ENCODE assay signal across 8 mouse cellular contexts in the genomic region with DNA sequence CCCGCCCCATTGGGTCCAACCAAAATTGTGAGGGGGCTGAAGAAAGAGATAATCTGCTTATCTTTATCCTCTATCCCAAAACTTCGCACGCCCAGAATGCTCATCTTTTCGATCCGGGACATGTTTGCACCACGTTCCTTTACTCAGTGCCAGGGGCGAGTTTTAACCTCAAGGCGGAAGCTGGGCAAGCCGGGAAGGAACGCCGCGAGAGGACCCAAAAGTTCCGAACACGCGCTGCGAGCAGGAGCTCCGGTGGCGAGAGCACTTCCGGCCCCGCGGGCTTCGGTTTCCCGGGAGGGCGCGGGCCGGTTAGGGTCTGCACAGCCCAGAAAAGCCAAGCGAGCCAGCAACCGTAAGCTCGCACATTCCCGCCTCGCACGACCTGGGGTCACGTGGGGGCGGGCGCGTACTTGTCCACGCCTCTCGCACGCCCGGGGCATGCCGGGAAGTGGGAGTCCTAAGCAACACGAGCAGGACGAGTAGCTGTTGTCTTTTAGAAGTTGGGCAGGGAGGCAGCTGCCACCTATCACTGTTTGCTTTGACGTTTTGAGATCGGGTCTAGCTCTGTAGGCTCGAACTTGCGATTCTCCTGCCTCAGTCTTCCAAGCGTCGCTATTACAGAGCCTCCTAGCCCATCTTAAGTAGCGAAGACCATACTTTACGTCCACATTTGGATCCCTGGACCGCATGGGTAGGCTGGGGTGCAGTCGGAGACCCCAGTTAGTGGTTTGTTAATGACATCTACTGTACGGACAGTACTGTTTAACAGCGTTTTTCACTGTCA. TPM values are rescaled to one million over a fixed set of nuclear protein-coding genes. Genes with fewer than 3 reads are reported as not detected.
DNase-seq lines count a peak whose midpoint lies in the region; ATAC-seq lines count a peak whose summit lies in the region.

A gene (minus strand): TSS at position 386 of the 784 bp plus-strand sequence.

- peak within 1 kb of the TSS; percentile 94 for H3K4me2 ChIP-seq in hindbrain, embryonic 14.5 days (replicated peaks)

- no peaks in the 10 kb centered on the region for H3K9me3 ChIP-seq in hindbrain, embryonic 14.5 days (ENCODE audit: control insufficient read depth, low read length)

- peaks cover 6% of the 10 kb centered on the region; the same call in 1 of the 2 replicates for H3K4me1 ChIP-seq in hindbrain, embryonic 14.5 days (replicated peaks; ENCODE audit: control insufficient read depth, insufficient read depth, low read length)

- 5% methylated on average over 55 of the region's 55 CpGs for WGBS in hindbrain, embryonic 14.5 days

- H3K36me3 ChIP-seq in hindbrain, embryonic 14.5 days (replicated peaks; ENCODE audit: control insufficient read depth, insufficient read depth) = no peaks in the 10 kb centered on the region

- peak within 1 kb of the TSS; percentile 77 for H3K4me3 ChIP-seq in hindbrain, embryonic 14.5 days (replicated peaks; ENCODE audit: low read length)

- peak within 1 kb of the TSS; percentile 40 for H3K27ac ChIP-seq in hindbrain, embryonic 14.5 days

- ATAC-seq in hindbrain, embryonic 14.5 days (ENCODE audit: low FRiP score) = peak; percentile 94

- no peaks in the 10 kb centered on the region for H3K27me3 ChIP-seq in hindbrain, embryonic 14.5 days (ENCODE audit: control insufficient read depth, insufficient read depth, low read length)

- DNase-seq in R1 (ENCODE audit: low read depth, low spot score) = peak; percentile 93
- DNase-seq in cerebellum, postnatal 25 days = peak; percentile 88 to 93
- DNase-seq in frontal cortex, postnatal 25 days (ENCODE audit: low spot score in 2 of 2) = peak; percentile 81 to 83
- DNase-seq in hindbrain, embryonic 14.5 days (ENCODE audit: low spot score) = peak; percentile 86
- peak; percentile 91 for DNase-seq in layer of hippocampus, postnatal 36 days
- peak; percentile 96 for DNase-seq in lung, postnatal 36 days
- DNase-seq in retina, postnatal 1 day = peak; percentile 94
- DNase-seq in urinary bladder, adult 18-20 months (ENCODE audit: low spot score in 2 of 2) = peak; percentile 86 to 95

- peak within 1 kb of the TSS; percentile 68 for H3K9ac ChIP-seq in hindbrain, embryonic 14.5 days

RNA-seq across cellular contexts. Expression of the gene that starts here (rescaled TPM):
- polyA plus RNA-seq in hindbrain, embryonic 14.5 days (2014; fragmentation: Nextera tagmentation; extraction: Ambion mirVana) = 10.7 and 10.8 TPM in 2 replicates
- total RNA-seq in layer of hippocampus, postnatal 36 days (2021) = 10 to 100 TPM; 11.0 to 11.4 TPM

Comparison
In these comparisons a context has a peak if more than half of its experiments do, and no peak if none do; other contexts are left out.
1. Peak in every context shown above with its lines: DNase-seq, ATAC-seq, H3K4me3 ChIP-seq and H3K27ac ChIP-seq.